Mouse (Mus musculus) splenic B cell, adult 2 months (primary cell): ENCODE data around the gene Fes.

Source experiments
- DNase-seq: peaks from one replicate; pipeline ENCODE4 v3.0.0-alpha.2; 2011; ENCODE audit warnings: low read depth, low spot score
- H3K27me3 ChIP-seq: 2 replicates; pipeline ENCODE4 v1.6.1; 2012; ENCODE audit warnings: mild to moderate bottlenecking, low read length, moderate library complexity, mixed read lengths; ENCODE audit not compliant: control insufficient read depth, poor library complexity, insufficient read depth, severe bottlenecking
- H3K36me3 ChIP-seq: 2 replicates; pipeline ENCODE4 v1.6.1; 2012; ENCODE audit warnings: mild to moderate bottlenecking, low read length, moderate library complexity, mixed read lengths; ENCODE audit not compliant: control insufficient read depth, poor library complexity, insufficient read depth, severe bottlenecking

Fes gene

DNA sequence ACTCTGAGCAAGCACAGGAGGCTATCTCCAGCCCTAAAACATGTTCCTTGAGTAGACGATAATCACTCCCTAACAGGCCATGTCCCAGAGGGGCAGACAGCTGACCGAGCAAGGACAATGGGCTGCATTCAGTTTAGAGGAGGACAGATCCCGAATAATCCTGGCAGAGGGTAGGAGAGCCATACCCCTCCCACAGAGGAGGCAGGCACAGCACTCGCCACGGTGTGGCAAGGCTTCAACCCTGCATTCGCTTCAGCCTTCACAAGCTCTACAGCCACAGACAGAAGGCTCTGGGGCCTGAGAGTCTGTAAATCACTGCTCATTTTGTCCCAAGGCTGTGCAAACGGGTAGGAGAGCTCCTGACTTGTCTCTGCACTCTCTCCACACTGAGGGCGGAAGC lies 30.6 kb downstream of the Fes start:
- peaks cover 7% of the 10 kb centered on the region for H3K36me3 ChIP-seq
- H3K27me3 ChIP-seq = no peaks in the 10 kb centered on the region
- no peak for DNase-seq

DNA sequence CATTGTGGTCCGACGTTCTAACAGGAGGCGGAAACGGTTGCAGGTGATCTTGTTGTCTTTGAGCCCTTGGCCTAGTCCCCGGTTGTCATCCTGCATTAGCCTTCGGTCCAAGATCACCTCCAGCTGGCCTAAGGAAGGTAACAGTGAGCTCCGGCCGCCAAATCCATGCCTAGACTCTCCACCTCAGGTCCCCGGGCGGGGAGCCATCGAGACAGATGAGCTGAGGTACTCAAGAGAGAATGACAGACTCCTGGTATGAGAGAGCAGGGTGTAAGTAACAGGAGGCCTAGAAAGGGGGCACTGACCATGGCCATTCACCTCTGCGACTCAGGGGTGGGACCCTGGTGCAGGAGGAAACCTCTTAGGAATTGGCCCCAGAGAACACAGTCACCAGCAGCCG lies 31.4 kb downstream of the Fes start:
- no peak for DNase-seq
- H3K27me3 ChIP-seq = no peaks in the 10 kb centered on the region
- H3K36me3 ChIP-seq = peaks cover 5% of the 10 kb centered on the region

DNA sequence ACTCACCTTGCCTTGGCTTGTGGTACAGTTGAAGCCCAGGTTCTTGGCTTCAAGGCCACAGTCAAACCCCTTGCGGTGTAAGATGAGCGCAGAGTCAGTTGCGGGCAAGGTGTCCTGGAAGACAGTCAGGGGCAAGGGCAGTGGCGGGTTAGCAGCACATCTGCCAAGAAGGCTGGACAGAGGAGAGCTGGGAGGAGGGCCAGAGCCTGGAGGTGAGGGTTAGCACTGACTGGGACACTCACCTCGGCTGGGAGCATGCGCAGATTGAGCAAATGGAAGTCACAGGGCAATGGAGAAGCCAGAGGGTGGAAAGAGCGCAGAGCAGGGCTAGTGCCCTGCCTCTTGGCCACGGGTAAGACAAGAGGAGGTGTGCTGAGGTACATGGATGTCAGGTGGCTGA lies 34.8 kb downstream of the Fes start:
- H3K36me3 ChIP-seq = peaks cover 5% of the 10 kb centered on the region
- no peaks in the 10 kb centered on the region for H3K27me3 ChIP-seq
- DNase-seq = no peak

DNA sequence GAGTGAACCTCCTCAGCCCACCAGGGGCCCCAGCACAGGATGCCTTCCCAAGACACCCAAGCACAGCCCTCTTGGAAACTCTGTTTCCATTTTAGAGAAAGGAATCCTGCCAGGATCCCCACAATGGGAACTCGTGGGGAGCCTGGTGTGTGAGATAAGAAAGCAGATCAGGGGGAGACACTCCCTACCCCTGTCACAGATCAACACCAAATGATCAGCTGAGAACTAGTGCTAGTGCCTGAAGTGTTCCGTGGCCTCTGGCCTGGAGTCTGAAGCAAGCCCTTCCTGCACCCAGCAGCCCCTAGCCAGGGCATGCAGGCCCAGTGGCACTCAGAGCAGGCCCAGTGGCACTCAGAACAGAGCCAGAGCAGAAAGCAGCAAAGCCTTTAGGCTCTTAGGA lies 36.9 kb downstream of the Fes start:
- no peak for DNase-seq
- no peaks in the 10 kb centered on the region for H3K27me3 ChIP-seq
- peaks cover 5% of the 10 kb centered on the region for H3K36me3 ChIP-seq

DNA sequence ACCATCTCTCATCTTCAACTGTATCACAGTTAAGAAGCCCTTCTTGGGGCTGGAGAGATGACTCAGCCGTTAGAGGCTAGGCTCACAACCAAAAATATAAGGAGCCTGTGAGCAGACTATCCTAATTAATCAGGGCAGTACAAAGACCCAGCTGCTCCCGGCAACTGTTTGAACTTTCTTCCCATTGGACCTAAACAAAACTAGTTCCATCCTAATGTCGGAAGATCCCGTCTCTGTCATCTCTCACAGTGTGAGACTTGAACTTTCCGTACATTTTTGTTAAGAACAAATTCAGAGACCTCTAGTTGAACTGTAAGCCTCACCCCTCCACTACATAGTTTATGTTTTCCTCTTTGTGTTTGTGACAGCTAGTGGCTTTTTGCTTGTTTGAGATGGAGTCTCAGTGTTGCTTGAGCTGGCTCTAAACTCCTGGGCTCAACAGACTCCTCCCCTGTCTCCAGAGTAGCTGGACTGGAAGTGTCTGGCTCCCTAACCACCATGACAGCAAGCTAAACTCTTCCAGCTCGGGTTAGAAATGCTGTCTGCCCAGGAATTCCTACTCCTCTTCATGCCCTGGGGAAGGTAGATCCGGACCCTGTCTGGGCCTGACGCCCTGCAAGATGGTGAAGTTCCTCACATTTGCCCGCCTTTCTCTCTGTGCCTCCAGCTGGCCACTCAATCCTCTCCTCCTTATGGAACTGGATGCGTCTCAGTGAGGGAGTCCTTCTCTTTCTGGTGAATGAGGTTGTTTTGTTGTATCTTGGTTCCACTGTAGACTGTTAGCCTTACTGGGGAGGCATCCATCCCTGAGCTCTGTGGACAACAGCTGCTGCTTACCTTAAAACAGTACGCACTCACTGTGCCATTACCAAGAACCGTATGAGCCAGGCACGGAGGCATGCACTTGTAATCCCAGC lies 39.8 kb downstream of the Fes start:
- peaks cover 4% of the 10 kb centered on the region for H3K36me3 ChIP-seq
- DNase-seq = no peak
- no peaks in the 10 kb centered on the region for H3K27me3 ChIP-seq

DNA sequence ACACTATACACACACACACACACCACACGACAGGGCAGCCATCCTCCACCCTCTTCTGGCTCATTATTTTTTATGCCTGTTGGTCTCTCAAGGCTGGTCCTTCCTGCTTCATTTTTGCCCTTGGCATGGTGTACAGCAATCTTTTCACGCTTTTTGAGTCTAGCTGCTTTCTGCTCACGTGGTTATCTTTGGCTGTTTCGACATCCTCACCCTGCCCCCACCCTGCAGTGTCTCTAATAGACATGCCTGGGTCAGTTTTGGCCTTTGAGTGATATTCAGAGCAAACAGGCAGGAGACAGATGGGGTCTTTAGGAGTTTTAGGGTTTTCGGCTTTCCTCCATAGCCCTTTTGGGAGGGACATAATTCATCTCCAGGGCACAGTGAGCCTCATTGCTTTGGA lies 40.9 kb downstream of the Fes start:
- H3K36me3 ChIP-seq = peaks cover 3% of the 10 kb centered on the region; the same call in 1 of the 2 replicates
- no peak for DNase-seq
- no peaks in the 10 kb centered on the region for H3K27me3 ChIP-seq

DNA sequence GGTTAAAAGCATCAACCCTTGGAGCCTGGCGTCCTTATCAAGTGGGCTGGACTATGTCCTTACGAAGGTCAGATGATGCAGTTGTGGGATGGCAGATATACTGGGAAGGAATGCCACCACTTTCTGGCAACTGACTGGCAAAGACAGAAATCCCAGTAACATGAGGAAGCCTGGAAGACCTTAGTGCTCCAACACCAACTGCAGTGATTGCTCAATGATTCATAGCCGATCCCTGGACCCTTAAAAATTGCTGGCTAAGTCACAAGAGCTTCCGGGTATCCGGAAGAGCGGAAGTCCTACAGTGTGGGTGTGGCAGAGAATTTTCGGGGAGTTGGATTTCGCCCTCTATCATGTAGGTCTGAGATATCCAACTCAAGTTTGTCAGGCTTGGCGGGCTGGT lies 41.6 kb downstream of the Fes start:
- Histone ChIP-seq H3K27me3 (no peaks in the 10 kb centered on the region), H3K36me3 (peaks cover 3% of the 10 kb centered on the region; the same call in 1 of the 2 replicates)
- no peak for DNase-seq

DNA sequence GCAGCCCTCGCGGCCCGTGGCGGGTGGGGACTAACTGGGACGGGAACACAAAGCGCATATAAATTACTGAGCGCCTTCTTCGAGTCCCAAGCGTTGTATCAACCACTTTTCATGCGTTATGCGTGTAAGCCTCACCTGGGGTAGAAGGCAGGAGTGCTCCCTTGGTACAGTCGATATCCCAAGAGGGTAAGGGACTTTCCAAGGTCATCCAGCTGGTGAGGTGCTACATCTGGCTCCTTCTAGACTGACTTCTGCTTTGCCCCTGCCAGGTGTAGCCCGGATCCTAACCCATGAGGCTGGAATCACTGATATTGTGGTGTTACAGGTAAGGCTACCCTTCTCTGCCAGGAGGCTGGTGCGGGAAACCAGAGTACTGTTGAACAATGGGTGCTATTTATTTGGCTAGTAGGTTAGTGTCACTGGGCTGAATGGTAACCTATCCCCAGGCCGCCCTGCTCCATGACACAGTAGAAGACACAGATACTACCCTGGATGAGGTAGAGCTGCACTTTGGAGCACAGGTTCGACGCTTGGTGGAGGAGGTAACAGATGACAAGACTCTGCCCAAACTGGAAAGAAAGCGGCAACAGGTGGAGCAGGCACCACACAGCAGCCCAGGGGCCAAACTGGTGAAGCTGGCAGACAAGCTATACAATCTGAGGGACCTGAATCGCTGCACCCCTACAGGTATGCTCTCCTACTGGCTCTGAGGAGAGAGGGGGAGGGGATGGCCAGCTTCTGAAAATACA lies 44.3 kb downstream of the Fes start:
- no peaks in the 10 kb centered on the region for H3K27me3 ChIP-seq
- H3K36me3 ChIP-seq = no peaks in the 10 kb centered on the region
- peak; percentile 63 for DNase-seq

DNA sequence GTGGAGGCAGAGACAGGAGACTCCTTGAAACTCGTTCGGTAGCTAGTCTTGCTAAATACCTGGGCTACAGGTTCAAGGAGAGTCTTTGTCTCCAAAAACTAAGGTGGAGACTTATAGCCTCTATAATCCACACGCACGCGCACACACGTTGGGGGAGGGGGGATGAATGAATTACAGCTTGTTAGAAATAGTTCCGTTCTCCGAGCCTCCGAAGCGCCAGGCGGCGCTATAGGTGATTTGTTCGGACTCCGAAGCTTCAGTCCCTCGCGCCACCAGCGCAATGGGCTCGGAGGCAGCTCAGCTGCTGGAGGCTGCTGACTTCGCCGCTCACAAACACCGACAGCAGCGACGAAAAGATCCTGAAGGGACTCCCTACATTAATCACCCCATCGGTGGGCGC lies 44.9 kb downstream of the Fes start, which contains the start of gene Hddc3:
TSS of gene Hddc3 (plus strand) at position 247 of the 400 bp plus-strand sequence.
- no peaks in the 10 kb centered on the region for H3K27me3 ChIP-seq
- no peaks in the 10 kb centered on the region; the same call in 1 of the 2 replicates for H3K36me3 ChIP-seq
- peak; percentile 96 for DNase-seq

DNA sequence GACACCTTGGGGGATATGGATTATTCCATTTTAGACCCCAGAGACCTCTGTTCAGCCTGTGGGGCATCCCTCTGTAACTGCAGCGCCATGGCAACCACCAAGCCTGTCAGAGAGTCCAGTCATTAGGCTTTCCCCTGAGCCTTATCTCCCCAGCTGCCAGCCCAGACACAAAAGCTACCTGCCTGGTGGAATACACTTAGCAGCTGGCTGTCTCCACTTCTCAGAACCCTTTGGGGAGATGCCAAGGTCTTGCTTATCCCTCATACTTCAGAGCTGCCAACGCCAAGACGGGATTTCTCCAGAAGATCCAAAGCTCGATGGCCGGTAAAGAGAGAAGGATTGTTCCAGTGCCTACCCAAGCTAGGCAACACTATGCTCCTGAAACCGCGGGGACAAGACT lies 46.0 kb downstream of the Fes start:
- no peak for DNase-seq
- no peaks in the 10 kb centered on the region; the same call in 1 of the 2 replicates for H3K36me3 ChIP-seq
- H3K27me3 ChIP-seq = no peaks in the 10 kb centered on the region

DNA sequence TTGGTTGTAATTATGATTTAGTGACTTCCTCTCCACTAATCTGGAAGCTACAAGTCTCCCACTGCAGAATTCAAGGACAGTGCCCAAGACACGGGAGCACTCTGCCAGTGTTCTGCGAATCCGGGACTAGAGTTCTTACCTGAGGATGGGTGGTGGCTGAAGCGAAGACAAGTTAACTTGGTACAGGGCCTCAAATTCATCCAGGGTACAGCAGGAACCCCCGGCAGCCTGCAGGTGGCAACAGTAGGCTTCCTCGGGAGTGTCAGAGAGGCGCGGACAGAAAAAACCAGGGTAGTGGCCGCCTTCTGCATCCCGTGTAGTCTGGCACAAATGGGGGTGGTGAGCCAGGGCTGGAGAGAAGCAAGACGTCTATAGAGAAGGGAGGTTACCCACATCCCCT lies 47.0 kb downstream of the Fes start, which contains the start of gene Unc45a:
TSS of gene Unc45a (minus strand) at position 213 of the 400 bp plus-strand sequence.
- Histone ChIP-seq H3K36me3 (peaks cover 2% of the 10 kb centered on the region; the same call in 1 of the 2 replicates), H3K27me3 (no peaks in the 10 kb centered on the region)
- peak; percentile 85 for DNase-seq

DNA sequence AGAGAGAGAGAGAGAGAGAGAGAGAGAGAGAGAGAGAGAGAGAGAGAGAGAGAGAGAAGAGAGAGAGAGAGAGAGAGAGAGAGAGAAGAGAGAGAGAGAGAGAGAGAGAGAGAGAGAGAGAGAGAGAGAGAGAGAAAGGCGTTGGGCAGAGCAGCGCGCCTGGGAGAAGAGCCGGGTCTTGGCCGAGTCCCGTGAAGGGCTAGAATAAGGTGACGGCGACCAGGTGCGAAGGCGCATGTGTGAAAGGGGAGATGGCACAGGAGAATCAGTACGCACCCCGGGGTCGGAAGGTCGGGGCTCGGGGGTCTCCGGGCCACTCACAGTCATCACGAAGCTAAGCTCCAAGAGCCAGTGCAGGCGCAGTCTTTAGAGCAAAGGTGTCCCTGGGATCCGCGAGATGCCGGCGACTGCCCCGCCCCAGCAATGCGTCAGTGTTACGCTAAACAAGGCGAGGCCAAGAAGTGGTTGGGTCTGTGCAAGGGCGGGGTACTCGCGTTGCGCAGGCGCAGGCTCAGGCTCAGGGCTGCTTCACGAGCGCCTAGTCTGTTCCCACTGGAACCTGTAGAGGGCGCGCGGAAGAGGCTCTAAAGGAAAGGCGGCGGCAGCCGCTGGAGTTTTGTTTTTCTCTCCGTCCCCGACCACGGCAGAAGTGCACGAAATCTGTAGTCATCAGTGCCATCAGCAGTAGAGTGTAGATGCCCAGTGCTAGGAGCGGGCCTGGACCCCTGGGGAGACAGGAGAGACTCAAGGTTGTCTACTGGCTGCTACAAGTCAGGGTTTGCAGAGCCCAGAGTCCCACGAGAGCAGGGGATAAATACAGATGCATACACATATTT lies 47.7 kb downstream of the Fes start:
- no peaks in the 10 kb centered on the region for H3K27me3 ChIP-seq
- DNase-seq = peak; percentile 98
- H3K36me3 ChIP-seq = peaks cover 7% of the 10 kb centered on the region; the same call in 1 of the 2 replicates

DNA sequence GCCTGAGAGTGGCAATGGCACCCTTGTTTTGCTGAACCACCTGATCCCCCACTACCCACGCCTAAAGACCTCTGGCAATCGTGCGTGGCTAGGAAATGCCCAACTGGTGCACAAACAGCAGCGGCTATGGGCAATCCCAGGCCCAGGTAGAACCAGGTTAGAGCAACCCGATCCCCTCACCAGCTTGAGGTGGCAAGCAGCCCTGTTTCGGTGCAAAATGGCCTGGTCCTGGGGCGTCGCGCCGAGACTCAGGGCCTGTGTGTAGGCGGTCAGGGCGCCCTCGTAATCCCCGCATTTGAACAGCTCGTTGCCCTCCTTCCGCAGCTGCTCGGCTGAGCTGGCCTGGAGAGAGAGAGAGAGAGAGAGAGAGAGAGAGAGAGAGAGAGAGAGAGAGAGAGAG lies 48.4 kb downstream of the Fes start:
- peak; percentile 58 for DNase-seq
- Histone ChIP-seq H3K27me3 (no peaks in the 10 kb centered on the region), H3K36me3 (peaks cover 8% of the 10 kb centered on the region; the same call in 1 of the 2 replicates)

DNA sequence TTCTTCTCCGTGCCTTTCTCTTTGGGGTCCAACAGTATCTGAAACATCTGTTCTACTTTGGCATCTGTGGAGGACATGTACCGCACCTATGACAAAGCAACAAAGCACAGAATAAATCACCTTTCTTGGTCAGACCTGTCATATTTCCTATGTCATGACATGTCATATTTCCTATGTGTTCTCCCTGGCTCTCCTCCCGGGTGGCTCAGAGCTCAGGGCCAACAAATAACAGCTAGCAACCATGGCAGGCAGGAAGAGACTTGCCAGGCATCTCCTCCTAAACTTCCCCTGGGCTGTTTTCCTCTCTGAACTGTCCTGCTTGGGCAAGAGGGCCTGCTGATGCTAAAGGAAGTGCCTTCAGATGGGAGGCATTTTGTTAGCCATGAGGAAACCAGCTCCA lies 50.8 kb downstream of the Fes start:
- Histone ChIP-seq H3K27me3 (no peaks in the 10 kb centered on the region), H3K36me3 (peaks cover 26% of the 10 kb centered on the region)
- no peak for DNase-seq
